Mouse (Mus musculus) frontal cortex, adult 2 months (tissue): ENCODE results near the gene Klhl20. TPM values are rescaled to one million over a fixed set of nuclear protein-coding genes. Genes with fewer than 3 reads are reported as not detected.
"Not testable (repeated sequence)": the region's sequence is repeated elsewhere in the genome, so short reads cannot be mapped to it uniquely, and the experiment has no call there.

Experiments used
- DNase-seq, 2 experiments: peaks; one replicate each; pipeline ENCODE4 v3.0.0; 2022; ENCODE audit warnings: low spot score in 1 of 2; ENCODE audit errors: extremely low spot score in 1 of 2
- polyA plus RNA-seq: library from polyadenylated mRNA; depleted of rRNA; stranded (reverse); fragments of >200 nt; gene quantifications from 2 replicates; pipeline ENCODE4 v1.2.3, GENCODE M21; 2012; rRNA removed

Gene Klhl20
- 15.1 TPM in 2 replicates for polyA plus RNA-seq

DNA sequence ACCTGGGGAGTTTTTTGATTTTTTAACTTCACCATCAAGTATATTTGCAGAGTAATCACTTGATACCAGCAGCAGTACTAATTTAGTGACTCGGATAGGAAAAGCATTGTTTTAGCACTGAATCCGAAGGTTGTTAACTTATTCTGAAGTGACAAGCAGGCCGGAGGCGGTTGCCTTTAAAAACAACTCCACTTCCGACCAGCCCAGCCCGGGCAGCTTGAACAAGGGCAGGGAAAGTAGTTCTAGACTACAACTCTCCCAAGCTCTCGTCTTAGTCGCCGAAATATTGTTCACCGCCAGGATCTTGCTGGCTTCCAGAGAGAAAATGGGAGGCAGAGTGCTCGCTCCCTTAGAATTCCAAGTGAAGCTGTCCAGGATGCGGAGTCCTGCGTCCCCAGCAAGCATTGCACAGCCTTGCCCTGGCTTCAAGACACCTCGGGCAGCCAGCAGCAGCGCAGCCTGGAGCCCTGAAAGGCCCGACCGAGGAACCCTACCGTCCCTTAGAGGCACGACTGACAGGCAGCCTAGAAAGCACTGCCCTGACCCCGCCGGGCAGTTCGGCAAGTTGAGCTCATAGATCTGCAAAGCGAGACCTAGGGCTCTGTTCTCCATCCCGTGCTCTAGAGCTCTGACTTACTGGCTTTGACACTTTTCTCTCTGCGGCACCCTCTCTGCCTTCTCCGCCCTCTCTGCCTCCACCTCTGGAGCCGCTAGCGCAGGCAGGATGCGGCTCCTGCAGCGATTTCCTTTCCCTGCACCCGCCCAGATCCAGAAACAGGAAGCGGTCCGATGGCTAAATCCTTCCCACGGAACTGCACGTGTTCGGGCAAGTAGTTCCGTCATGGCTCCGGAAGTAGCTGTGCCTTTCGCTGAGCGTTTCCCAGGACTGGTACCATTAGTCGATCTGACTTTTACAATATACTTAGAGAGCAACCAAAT lies at the start of gene Klhl20:
TSS of gene Klhl20 (minus strand) at position 786 of the 939 bp plus-strand sequence.
- DNase-seq = peak; percentile 87 to 99

DNA sequence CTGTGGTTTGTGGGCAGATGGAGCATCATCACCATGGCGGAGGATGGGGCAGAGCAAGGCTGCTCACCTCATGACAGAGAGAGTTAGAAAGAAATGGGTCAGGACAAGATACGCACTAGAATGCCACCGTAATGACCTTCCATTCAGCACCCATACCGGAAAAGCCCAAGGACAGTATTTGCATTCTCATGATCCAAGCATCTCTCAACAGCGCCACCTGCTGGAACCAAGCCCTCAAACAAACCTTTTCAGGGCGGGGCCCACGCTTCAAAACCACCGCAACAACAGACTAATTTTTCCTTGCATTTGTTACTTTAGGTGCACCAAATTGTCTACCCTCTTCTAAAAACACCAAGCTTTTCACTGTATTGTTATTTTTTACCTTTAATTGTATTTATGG lies 49.4 kb upstream of the Klhl20 start:
- DNase-seq = peak in 1 of 2 experiments; percentile 70

DNA sequence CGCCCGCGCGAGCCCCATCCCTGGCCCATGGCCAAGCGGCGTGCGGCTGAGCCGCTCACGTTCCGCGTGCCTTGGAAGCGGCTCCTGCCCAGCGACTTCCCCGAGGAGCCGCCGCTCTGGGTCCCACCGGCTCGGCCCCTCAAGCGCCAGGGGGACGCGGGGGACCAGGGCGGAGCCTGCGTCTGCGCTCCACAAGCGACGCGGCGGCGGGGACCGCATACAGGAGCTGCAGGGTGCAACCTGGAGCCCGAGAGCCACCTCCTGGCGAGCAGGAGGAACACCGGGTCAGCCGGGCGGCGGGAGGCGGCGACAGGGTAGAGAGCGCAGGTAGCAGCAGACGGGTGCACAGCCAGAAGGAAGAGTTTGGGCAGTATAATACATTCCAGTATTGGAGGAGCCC lies 39.3 kb upstream of the Klhl20 start:
- peak; percentile 21 to 75 for DNase-seq

DNA sequence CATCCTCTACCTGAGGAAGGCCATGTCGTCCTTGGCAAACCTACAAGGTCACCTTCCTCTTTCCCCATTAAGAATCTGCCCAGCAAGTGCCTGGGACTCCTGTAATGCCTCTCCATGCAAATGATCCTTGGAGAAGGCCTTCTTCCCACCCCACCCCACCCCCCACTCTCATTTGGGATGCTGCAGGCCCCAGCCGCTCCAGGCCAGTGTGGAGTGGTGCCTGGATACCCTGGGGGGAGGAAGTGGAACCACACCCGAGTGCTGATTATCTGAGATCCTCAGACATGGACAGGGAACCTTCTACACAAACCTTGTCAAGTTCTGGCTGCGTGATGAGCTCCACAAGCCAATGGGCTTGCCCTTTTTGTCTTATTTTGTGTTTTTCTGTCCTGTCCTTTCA lies 29.0 kb upstream of the Klhl20 start:
- no peak for DNase-seq

DNA sequence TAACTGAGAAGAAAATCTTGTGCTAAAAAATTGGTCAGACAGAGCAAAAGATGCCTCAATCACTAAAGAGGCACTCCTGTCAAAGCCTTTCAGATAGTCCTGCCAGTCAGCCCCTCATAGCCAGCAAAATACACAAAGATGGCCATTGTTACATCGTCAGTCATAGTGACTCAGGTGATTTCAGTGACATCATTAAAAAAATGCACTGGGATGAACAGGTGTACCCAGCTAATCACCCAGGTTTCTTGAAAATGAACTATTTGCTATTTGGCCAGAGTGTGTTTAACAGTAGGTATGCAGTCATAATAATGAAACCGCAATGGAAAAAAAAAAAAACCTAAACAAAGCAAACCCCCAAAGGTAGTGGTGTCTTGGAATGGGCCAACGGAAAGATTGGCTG lies 27.9 kb upstream of the Klhl20 start, which contains the start of gene Tex50:
TSS of gene Tex50 (minus strand) at position 101 of the 400 bp plus-strand sequence.
- no peak for DNase-seq

DNA sequence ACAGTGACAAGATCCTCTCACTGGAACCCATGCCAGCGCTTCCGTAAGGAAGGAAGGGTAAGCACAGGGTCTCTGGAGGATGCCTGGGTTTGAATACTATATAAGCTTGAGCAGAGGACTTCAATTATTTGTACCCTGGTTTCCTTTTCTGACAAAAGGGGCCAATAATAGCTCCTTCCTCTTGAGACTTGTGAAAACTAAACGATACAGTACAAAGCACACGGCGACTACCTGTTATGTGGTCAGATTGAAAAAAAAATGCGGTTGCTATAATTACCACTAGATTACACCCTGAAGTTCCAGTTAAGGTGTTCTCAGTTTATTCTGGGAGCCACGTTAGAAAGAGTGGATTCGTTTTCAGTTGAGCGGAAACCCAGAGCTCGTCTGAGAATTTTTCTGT lies 25.2 kb upstream of the Klhl20 start:
- no peak for DNase-seq

DNA sequence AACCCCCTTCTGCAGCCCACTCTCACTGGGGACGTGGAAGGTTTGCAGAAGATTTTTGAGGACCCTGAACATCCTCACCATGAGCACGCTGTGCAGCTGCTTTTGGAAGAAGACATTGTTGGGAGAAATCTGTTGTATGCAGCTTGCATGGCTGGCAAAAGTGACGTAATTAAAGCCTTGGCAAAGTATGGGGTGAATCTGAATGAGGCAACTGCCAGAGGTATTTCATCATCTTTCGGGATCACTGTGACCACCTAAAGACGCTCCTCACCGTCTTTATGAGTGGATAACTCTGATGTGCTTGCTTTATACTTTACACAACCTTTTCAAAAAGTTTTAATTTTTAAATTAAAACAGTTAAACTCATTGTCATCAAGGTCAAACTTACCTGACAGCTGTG lies 19.8 kb upstream of the Klhl20 start:
- DNase-seq = no peak

DNA sequence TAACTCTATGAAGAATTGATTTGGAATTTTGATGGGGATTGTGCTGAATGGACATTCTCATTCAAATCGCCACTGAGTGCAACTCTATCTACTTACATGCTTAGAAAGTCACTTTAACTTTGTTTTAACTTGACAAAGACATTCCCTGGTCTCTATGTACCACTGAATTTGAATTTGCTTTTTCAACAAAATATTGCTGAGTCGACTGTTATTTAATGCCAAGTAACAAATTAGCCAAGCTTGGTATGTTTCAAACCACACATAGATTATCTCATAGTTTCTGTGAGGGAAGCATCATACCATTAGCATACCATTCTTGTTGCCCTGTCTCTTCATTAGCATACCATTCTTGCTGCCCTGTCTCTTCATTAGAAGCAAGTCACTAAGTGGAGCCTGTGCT lies 16.6 kb upstream of the Klhl20 start:
- DNase-seq = no peak

DNA sequence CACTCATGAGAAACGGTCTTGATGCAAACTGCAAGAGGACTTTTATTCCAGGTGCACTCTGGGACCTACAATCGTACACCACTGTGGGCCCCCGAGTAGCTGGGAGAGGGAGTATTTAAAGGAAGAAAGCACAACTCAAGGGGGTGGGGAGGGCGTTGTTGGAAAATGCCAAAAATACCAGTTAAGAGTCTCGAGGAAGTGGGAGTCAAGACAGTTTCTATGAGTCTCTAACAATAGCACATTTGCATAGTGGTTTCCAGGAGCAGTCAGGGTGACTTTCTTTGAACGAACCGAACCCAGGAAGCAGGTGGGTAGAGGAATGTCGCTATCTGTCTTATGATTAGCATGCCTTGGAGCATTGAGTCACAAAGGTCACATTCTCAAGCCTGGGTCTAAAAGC lies 14.3 kb upstream of the Klhl20 start:
- not testable (repeated sequence) for DNase-seq

DNA sequence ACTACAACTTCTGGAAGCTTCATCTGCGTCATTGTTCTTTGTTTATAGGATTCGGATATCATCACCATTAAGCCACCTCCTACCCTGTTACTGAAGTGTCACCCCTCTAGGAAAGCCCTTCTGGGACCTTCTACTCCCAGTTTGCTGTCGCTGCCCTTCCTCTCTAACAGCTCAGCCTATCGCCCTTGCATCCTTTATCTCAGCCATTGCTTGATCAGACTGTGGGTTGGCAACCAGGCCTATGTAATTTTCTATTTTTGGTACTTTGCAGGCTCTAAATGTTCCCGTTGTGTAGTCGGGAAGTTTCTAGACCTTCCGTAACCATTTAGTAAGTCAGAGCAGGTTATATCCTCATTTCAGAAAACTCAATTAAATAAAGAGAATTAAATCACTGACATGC lies 11.9 kb upstream of the Klhl20 start:
- peak in 1 of 2 experiments; percentile 33 for DNase-seq

DNA sequence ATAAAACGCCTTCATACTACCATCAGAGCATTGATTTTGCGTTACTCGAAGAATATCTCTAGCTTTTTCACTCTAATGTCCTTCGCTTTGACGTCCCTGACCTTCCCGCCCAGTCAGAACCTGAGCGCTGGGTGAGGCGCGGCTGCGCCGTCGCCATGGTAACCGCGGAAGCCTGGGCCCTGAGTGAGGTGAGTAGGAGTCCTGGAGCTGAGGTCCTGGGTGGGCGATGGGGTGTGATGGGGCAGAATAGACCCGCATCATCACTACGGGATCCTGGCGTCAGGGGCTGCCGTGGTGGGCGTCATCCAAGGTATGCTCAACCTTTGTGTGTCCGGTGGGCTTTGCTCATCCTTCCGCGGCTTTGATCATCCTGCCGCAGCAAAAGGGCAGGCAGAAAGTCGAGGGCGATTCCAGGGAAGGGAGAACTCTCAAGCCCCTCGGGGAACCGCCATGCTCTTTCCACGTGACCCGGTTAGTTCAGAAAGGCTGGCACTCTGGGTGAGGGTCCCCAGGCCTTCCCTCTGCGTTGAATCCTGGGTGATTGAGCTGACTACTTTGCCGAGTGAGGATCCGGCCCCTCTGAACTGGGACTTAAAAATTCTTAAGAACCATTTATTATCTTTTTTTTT lies 11.3 kb upstream of the Klhl20 start, which contains the start of gene Ankrd45:
TSS of gene Ankrd45 (plus strand) at position 161 of the 629 bp plus-strand sequence.
- DNase-seq = peak; percentile 38 to 81

DNA sequence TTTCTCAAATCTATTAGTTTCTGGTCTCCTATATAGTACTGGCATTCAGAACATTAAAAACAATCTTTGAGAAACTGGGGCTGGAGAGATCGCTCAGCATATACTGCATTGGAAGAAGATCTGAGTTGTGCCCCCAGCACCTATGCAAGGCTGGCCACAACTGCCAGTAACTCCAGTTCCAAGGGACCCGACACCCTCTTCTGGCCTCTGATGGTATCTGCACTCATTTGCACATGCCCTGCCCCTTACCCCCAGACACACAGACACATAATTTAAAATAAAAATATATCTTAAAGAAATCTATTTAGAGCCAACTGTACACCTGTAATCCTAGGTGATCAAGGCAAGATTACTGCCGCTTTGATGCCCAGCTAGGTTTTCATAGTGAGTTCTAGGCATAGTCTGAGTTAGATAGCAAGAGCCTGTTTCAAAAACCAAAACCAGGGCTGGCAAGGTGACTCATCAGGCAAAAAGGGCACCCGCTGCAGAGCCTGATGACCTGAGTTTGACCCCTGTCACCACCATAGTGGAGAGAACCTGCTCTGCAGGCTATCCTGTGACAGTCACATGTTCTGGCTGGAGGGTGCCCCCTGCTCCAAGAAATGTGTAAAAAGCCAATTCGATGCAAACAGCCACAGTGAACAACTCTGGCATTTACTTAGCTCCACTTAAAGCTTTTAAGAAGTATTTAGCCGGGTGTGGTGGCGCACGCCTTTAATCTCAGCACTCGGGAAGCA lies 8.9 kb upstream of the Klhl20 start:
- no peak for DNase-seq

DNA sequence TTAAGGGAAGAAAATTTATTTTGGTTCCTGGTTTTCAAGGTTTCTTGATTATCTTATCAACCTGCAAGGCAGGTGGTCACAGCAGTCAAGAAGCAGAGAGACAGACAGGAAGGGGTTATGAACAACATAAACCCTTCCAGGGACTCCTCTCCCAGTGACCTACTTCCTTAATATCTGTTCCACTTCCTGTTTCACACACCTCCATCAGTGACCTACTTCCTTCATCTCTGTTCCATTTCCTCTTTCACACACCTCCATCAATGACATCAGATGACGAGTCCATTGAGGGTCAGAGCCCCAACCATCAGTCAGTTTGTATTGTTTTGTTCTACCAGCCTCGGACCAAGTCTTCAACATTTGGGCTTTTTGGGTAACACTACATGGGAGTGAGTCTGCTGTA lies 8.2 kb upstream of the Klhl20 start:
- DNase-seq = no peak

DNA sequence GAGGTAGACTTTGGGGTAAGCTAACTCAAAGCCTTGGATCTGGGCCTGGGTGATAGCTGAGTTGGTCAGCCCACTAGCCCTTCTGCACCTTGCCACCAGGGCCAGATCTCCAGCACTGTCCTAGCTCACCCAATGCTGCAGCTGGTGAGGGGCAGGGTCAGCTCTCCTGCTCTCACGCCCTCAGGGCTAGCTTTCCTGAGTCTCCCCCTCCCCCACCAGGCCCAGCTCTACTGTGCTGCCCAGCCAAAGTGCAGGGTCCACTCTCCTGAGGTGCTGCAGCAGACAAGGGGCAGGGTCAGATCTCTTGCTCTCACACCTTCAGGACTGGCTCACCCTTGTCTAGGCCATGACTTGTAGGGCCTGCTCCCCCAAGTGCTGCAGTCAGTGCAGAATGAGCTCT lies 4.8 kb downstream of the Klhl20 start:
- no peak for DNase-seq

DNA sequence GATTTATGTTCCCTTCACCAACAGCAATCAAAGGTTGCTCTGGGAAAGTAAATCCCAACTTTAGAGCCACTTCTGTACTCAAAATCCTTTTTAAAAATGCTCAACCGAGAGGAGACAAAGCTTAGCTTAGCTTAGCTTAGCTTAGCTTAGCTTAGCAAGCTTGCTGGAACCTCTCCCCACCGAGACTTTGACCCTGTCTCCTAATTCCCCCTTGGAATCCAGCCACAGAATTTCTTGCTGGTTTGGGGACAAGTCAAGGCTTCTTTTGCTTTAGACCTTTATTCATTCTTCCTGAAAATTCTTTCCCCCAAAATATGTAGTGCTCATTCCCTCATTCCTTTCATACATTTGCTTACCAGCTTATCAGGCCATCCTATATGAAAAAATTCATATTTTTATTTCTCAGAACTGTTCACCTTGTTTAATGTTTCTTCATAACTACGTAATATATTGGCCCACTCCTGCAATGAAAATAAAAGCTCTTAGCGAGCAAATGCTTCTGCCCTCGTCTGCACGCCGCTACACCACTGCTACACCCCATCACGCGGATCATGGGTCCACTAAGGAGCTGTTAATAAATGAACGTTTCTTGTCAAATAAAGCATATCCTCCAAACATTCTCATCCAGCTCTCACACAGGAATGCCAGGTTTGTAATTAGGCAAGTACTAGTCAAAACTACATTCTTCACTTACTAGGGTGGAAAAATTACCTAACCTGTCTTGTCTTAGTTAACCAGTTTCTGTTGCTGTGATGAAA lies 8.5 kb downstream of the Klhl20 start:
- no peak for DNase-seq

DNA sequence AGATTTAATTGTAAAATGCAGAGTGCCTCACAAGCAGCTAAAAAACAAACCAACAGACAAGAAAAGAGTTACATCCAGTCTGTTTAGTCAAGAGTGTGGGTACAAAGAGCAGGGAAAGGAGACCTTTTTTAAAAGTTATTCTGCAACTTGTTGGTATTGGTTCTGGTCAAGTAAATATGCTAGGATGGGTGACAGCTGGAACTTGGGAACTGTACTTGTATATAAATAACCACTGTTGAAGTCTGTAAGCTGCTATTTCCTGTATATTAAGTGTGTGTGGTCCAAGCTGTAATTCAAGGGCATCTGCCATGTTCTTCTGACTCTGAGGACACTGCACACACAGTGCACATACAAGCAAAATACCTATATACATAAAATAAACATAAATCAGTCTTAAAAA lies 16.7 kb downstream of the Klhl20 start:
- no peak for DNase-seq

DNA sequence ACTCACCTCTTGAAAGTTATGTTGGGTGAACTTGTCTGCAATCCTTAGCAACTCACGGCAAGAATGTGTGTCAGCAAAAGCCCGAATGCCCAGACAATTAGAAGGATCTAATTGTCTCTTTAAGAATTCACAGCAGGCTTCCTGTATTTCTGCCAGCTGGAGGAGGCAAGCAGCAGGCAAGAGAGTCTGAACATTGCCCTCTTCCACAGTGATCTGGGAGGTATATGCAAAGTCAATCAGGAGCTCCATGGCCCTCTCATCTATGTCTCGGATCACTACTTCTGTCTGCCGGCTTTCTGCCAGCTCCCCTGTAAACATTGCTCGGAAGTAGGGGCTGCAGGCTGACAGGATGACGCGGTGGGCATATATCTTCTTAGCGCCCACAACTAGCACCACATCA lies 22.1 kb downstream of the Klhl20 start:
- DNase-seq = no peak

DNA sequence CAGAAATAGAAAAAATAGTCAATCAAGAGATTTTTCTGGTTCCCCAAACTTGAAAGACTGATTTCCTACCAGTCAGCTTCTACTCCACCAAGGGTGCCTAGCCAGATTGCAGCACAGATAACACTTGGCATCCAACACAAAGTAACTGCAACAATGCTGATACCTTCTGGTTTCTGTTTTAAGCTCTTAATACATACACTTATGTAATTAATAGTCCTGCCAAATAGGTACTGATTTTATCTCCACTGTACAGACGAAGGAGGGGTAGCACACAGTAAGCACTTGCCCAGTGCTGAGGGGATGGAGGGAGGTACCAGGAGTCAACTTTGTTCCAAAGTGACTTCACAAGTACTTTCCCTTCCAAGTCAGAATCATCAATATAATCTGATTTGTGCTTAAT lies 27.5 kb downstream of the Klhl20 start:
- no peak for DNase-seq

DNA sequence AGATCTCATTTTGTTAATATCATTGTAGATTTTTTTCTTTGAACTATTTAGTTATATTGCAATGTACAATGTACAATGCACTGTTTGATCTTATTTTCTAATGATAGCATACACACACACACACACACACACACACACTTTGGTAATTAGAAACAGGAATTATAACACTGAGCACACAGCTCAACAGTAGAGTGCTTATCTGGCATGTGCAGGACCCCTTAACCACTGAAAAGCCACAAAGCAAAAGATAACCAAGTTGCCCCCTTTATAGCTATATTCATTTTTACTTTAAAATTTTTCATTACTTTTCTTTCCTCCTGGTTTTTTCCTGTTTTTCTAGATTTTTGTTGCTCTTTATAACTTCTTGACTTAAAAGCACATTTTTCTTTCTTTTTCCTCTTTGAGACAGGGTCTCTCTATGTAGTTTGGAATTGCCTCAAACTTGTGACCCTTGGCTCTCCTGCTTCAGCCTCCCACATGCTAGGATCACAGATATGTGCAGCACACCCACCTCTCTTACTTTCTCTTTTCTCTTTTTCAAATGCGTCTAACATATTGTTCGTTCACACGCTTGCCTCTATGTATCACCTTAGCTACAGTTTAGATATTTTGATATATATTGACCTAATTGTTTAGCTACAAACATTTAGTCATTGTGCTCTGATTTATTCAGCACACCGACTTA lies 31.4 kb downstream of the Klhl20 start:
- DNase-seq = no peak

DNA sequence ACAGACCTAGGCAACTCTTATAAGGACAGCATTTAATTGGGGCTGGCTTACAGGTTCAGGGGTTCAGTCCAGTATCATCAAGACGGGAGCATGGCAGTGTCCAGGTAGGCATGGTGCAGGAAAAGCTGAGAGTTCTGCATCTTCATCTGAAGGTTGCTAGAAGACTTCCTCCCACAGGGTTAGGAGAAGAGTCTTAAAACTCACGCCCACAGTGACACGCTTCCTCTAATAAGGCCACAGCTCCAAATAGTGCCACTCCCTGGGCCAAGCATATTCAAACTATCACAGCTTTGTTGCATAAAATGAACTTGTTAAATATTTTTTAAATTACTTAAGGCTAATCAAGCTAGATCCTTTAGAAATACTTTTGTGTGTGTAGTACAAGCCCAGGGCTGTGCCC lies 54.1 kb downstream of the Klhl20 start:
- no peak for DNase-seq
